Mouse (Mus musculus) liver, embryonic 12.5 days (tissue): Measurements from ENCODE around the gene Prkab2. TPM values are rescaled to one million over a fixed set of nuclear protein-coding genes. Genes with fewer than 3 reads are reported as not detected.
A peak's percentile ranks its signal among the peaks of the same experiment; 100 is the strongest.

ENCODE experiments used
- ATAC-seq: fragments of 200-750 bp; cut with Nextera tagmentation; 2 replicates; pipeline ENCODE4 v1.8.0; 2017; ENCODE audit warnings: moderate number of reproducible peaks, mild to moderate bottlenecking, moderate library complexity
- H3K27ac ChIP-seq: fragments of 300-500 bp; sonication (generic); 2 replicates; pipeline ENCODE4 v1.5.1; 2016; ENCODE audit warnings: mild to moderate bottlenecking
- H3K27me3 ChIP-seq: fragments of 300-500 bp; sonication (generic); replicated peaks from 2 replicates; pipeline ENCODE4 v1.6.1; 2016; ENCODE audit warnings: mild to moderate bottlenecking, moderate library complexity
- H3K36me3 ChIP-seq: fragments of 300-500 bp; sonication (generic); 2 replicates; pipeline ENCODE4 v1.6.1; 2016; ENCODE audit warnings: mild to moderate bottlenecking, moderate library complexity
- H3K4me1 ChIP-seq: fragments of 300-500 bp; sonication (generic); 2 replicates; pipeline ENCODE4 v1.6.1; 2016
- H3K4me2 ChIP-seq: fragments of 300-500 bp; sonication (generic); 2 replicates; pipeline ENCODE4 v1.6.1; 2016; ENCODE audit warnings: mild to moderate bottlenecking, moderate library complexity
- H3K4me3 ChIP-seq: fragments of 300-500 bp; sonication (generic); 2 replicates; pipeline ENCODE4 v1.5.1; 2016; ENCODE audit warnings: mild to moderate bottlenecking, moderate library complexity
- H3K9ac ChIP-seq: fragments of 300-500 bp; sonication (generic); 2 replicates; pipeline ENCODE4 v1.6.1; 2016; ENCODE audit warnings: mild to moderate bottlenecking, moderate library complexity
- H3K9me3 ChIP-seq: fragments of 300-500 bp; sonication (generic); replicated peaks from 2 replicates; pipeline ENCODE4 v1.6.1; 2016; ENCODE audit warnings: mild to moderate bottlenecking, moderate library complexity
- WGBS: fragments of 180-500 bp; shearing (Covaris S2); methylation state at CpG from one replicate; pipeline ENCODE4 v1.1.7; 2016; ENCODE audit not compliant: insufficient replicate concordance; 5-methylcytosine and 5-hydroxymethylcytosine counted together
- polyA plus RNA-seq: library from polyadenylated mRNA; unstranded; fragments of >200 nt; fragmentation: Nextera tagmentation; extraction: Ambion mirVana; gene quantifications from 2 replicates; pipeline ENCODE4 v1.2.1, GENCODE M21; 2016

Prkab2 gene
- polyA plus RNA-seq, 1 experiment from 2014 or later = 3.1 TPM

GRCm38 (mm10) chr3:97628391-97629001, 29.5 kb upstream of the Prkab2 start, which contains the start of gene Fmo5:
TSS of gene Fmo5 (plus strand) at chr3:97628804.
- peak within 1 kb of the TSS; percentile 72 for H3K27ac ChIP-seq
- 2% methylated on average over 18 of the region's 18 CpGs for WGBS
- no peaks in the 10 kb centered on the region for H3K9me3 ChIP-seq
- H3K27me3 ChIP-seq = no peaks in the 10 kb centered on the region
- H3K36me3 ChIP-seq = no peaks in the 10 kb centered on the region
- H3K4me3 ChIP-seq = peak within 1 kb of the TSS; percentile 65
- peak; percentile 100 for ATAC-seq
- H3K4me2 ChIP-seq = peak within 1 kb of the TSS; percentile 74
- H3K4me1 ChIP-seq = peaks cover 18% of the 10 kb centered on the region
- H3K9ac ChIP-seq = peak within 1 kb of the TSS; percentile 67

DNA sequence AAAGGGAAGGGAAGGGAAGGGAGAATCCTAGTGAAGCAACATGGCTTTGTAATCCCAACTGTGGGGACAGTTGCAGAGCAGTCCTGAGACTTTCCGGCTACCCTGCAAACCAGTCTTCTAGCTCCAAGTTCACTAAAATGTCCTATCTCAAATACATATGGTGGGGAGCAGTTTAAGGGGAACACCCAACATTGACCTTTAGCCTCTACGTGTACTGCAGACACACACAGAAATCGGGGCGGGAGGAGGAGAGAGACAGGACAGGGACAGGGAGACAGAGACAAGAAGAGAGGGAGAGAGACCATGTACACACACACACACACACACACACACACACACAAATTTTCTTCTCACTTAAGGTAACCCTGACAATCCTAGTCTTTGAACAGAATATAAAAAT, 28.1 kb upstream of the Prkab2 start:
- H3K27ac ChIP-seq = no peak overlapping the region
- peaks cover 18% of the 10 kb centered on the region for H3K4me1 ChIP-seq
- WGBS = 73% methylated on average over 4 of the region's 4 CpGs
- no peak overlapping the region for H3K4me3 ChIP-seq
- no peak for ATAC-seq
- H3K9ac ChIP-seq = no peak overlapping the region
- H3K4me2 ChIP-seq = no peak overlapping the region
- H3K36me3 ChIP-seq = no peaks in the 10 kb centered on the region
- no peaks in the 10 kb centered on the region for H3K27me3 ChIP-seq
- H3K9me3 ChIP-seq = no peaks in the 10 kb centered on the region

DNA sequence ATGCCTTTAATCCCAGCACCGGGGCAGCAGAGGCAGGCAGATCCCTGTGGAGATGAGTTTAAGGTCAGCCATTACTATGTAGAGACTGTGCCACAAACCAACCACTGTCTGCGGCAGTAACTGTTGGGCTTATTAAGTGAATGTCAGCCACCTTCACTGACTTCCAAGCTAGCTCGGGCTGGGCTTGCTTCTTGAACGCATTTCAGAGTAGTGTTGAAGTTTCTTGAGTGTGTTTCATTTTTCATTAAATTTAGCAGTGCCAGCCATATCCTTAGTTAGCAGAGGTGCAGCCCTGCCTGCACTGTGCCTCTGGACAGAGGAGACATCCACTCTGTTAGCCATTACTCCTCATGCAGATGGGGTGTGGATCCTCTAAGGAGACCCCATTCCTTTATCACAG, 27.2 kb upstream of the Prkab2 start:
- Histone ChIP-seq H3K9ac (no peak overlapping the region), H3K27ac (no peak overlapping the region), H3K36me3 (no peaks in the 10 kb centered on the region), H3K9me3 (no peaks in the 10 kb centered on the region), H3K4me2 (no peak overlapping the region), H3K4me3 (no peak overlapping the region), H3K27me3 (no peaks in the 10 kb centered on the region), H3K4me1 (peaks cover 18% of the 10 kb centered on the region)
- 81% methylated on average over 4 of the region's 4 CpGs for WGBS
- ATAC-seq = no peak

GRCm38 (mm10) chr3:97631258-97631860, 26.6 kb upstream of the Prkab2 start:
- H3K9me3 ChIP-seq = no peaks in the 10 kb centered on the region
- no peak overlapping the region for H3K4me3 ChIP-seq
- 66% methylated on average over 8 of the region's 8 CpGs for WGBS
- H3K36me3 ChIP-seq = no peaks in the 10 kb centered on the region
- peaks cover 18% of the 10 kb centered on the region for H3K4me1 ChIP-seq
- H3K27ac ChIP-seq = no peak overlapping the region
- no peaks in the 10 kb centered on the region for H3K27me3 ChIP-seq
- no peak for ATAC-seq
- H3K4me2 ChIP-seq = no peak overlapping the region
- no peak overlapping the region for H3K9ac ChIP-seq

DNA sequence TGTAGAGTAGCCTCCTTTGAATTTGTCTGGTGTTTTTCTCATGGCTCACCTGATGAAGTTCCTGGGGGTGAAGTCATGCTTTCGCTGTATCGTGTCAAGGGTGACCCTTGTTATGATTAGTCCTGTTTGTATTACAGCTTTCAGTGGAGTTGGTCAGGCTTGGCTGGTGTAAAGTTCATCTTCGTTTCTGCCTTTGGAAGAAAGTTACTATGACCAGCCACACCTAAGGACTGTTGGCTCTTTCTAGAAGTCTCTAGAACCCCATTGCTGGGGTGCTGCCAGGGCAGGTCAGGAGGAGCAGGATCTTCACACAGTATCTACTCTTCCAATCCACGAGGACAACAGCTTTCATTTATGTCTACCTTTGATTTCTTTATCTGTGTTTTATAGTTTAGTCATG, 24.5 kb upstream of the Prkab2 start:
- no peaks in the 10 kb centered on the region for H3K9me3 ChIP-seq
- H3K4me2 ChIP-seq = no peak overlapping the region
- H3K27me3 ChIP-seq = no peaks in the 10 kb centered on the region
- no peak overlapping the region for H3K4me3 ChIP-seq
- 62% methylated on average over 4 of the region's 4 CpGs for WGBS
- H3K4me1 ChIP-seq = peaks cover 6% of the 10 kb centered on the region
- H3K36me3 ChIP-seq = no peaks in the 10 kb centered on the region
- no peak for ATAC-seq
- H3K27ac ChIP-seq = no peak overlapping the region
- H3K9ac ChIP-seq = no peak overlapping the region

DNA sequence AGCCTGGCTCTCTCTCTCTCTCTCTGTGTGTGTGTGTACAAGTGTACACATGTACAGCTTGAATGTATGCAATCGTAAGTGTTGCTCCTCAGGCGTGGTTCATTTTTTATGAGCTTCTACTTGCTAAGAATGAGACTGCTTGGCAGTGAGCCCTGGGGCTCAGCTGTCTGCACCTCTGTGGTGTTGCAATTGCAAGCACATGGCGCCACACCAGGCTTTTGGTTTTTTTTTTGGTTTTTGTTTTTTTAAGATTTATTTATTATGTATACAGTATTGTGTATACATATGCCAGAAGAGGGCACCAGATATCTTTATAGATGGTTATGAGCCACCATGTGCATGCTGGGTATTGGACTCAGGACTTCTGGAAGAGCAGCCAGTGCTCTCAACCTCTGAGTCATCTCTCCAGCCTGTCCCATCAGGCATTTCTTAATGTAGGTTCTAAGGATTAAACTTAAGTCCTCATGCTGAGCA, 23.7 kb upstream of the Prkab2 start:
- Histone ChIP-seq H3K4me1 (no peaks in the 10 kb centered on the region), H3K27ac (no peak overlapping the region), H3K9ac (no peak overlapping the region), H3K9me3 (no peaks in the 10 kb centered on the region), H3K36me3 (no peaks in the 10 kb centered on the region), H3K4me3 (no peak overlapping the region), H3K4me2 (no peak overlapping the region), H3K27me3 (no peaks in the 10 kb centered on the region)
- WGBS = 72% methylated on average over 3 of the region's 3 CpGs
- no peak for ATAC-seq

DNA sequence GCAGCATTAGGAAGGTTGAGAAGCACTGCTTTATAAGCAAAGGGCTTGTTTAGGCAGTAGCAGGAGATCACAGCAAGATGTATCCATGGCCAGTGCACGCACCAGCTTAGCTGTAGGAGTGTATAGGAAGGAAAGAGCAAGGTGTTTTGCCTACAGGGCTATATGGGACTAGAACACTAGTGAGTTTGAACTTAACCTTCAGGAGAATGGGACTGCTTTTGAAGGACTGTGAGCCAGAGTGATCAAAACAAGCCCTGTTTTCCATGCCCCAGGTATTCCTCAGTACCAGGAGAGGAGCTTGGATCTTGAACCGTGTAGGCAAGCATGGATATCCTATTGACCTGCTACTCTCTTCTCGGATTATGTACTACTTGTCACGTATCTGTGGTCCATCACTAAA, 16.6 kb upstream of the Prkab2 start:
- H3K4me1 ChIP-seq = no peaks in the 10 kb centered on the region
- H3K27me3 ChIP-seq = no peaks in the 10 kb centered on the region
- no peak overlapping the region for H3K4me3 ChIP-seq
- H3K27ac ChIP-seq = no peak overlapping the region
- H3K36me3 ChIP-seq = no peaks in the 10 kb centered on the region
- no peak for ATAC-seq
- no peaks in the 10 kb centered on the region for H3K9me3 ChIP-seq
- 73% methylated on average over 4 of the region's 4 CpGs for WGBS
- H3K9ac ChIP-seq = no peak overlapping the region
- H3K4me2 ChIP-seq = no peak overlapping the region

DNA sequence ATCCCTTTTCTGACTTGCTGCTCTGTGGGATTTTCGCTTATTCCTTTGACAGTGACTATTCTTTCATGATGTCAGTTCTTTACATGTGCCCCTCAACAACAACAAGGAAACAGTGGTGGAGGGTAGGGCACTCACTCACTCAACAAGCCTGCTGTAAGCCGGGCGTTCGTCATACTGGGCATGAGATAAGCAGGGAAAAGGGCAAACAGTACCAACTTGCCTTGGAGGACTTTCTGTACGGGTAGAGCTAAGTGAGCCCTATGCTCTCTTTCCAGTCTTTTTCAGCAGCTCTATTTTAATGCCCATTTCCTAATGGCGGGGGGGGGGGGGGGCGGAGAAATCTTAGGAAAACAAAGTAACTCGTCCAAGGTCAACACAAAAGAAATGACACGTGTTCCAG, 16.0 kb upstream of the Prkab2 start:
- ATAC-seq = no peak
- no peak overlapping the region for H3K27ac ChIP-seq
- 69% methylated on average over 9 of the region's 9 CpGs for WGBS
- no peak overlapping the region for H3K9ac ChIP-seq
- H3K4me1 ChIP-seq = no peaks in the 10 kb centered on the region
- no peaks in the 10 kb centered on the region for H3K9me3 ChIP-seq
- H3K36me3 ChIP-seq = no peaks in the 10 kb centered on the region
- H3K4me3 ChIP-seq = no peak overlapping the region
- no peak overlapping the region for H3K4me2 ChIP-seq
- H3K27me3 ChIP-seq = no peaks in the 10 kb centered on the region

- Histone ChIP-seq H3K27ac (no peak overlapping the region), H3K4me2 (no peak overlapping the region), H3K4me3 (no peak overlapping the region), H3K36me3 (no peaks in the 10 kb centered on the region), H3K4me1 (peaks cover 4% of the 10 kb centered on the region; the same call in 1 of the 2 replicates), H3K9ac (no peak overlapping the region), H3K9me3 (no peaks in the 10 kb centered on the region), H3K27me3 (no peaks in the 10 kb centered on the region; the same call in 1 of the 2 replicates)
- WGBS = 26% methylated on average over 1 of the region's 1 CpGs
- no peak for ATAC-seq
Measured at GRCm38 (mm10) chr3:97648518-97648917, 9.5 kb upstream of the Prkab2 start.

DNA sequence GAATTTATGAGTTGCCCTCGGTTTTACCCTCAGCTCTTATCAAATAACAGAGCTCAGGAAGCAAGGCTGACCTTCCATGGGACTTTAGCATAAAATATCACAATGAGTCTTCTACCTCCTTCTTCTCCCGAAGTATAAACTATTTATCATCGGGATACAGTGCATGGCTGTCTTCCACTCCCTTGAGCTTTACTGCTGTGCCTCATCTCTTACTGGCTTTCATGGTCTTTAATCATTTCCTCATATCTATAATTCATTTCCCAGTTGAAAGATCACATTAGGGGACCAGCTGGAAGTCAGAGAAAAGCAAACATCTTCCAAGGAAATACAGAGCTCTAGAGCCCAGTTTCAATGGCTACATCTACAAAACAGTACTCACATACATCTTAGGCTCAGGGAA, 9.0 kb upstream of the Prkab2 start:
- Histone ChIP-seq H3K9ac (no peak overlapping the region), H3K27me3 (no peaks in the 10 kb centered on the region; the same call in 1 of the 2 replicates), H3K9me3 (no peaks in the 10 kb centered on the region), H3K36me3 (no peaks in the 10 kb centered on the region), H3K4me1 (peaks cover 4% of the 10 kb centered on the region; the same call in 1 of the 2 replicates), H3K27ac (no peak overlapping the region), H3K4me2 (no peak overlapping the region), H3K4me3 (no peak overlapping the region)
- ATAC-seq = no peak
- 67% methylated on average over 3 of the region's 3 CpGs for WGBS

GRCm38 (mm10) chr3:97649469-97649868, 8.5 kb upstream of the Prkab2 start:
- Histone ChIP-seq H3K27ac (no peak overlapping the region), H3K36me3 (no peaks in the 10 kb centered on the region), H3K4me2 (no peak overlapping the region), H3K4me3 (no peak overlapping the region), H3K27me3 (no peaks in the 10 kb centered on the region; the same call in 1 of the 2 replicates), H3K4me1 (peaks cover 4% of the 10 kb centered on the region; the same call in 1 of the 2 replicates), H3K9ac (no peak overlapping the region), H3K9me3 (no peaks in the 10 kb centered on the region)
- 60% methylated on average over 6 of the region's 6 CpGs for WGBS
- no peak for ATAC-seq

DNA sequence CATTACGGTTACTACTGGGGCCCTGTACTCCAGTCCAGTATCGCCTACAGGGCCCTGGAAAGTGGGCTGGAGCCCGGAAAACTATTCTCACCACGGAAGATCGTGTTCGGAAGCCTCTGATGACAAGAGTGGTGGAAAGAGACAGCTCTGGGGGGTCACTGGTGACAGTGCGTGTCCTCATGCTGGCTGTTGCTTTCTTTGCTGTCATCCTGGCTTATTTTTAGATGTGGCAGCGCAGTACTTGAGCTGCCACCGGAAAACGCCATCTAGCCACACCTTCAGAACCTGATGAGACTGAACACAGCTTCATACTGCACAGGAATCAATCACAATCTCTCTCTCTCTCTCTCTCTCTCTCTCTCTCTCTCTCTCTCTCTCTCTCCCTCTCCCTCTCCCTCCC, 6.4 kb upstream of the Prkab2 start:
- peaks cover 4% of the 10 kb centered on the region; the same call in 1 of the 2 replicates for H3K4me1 ChIP-seq
- no peak overlapping the region for H3K27ac ChIP-seq
- WGBS = 59% methylated on average over 10 of the region's 10 CpGs
- no peak overlapping the region for H3K4me3 ChIP-seq
- no peaks in the 10 kb centered on the region for H3K9me3 ChIP-seq
- no peak overlapping the region for H3K9ac ChIP-seq
- H3K27me3 ChIP-seq = no peaks in the 10 kb centered on the region; the same call in 1 of the 2 replicates
- H3K4me2 ChIP-seq = no peak overlapping the region
- ATAC-seq = no peak
- H3K36me3 ChIP-seq = no peaks in the 10 kb centered on the region
